Mouse (Mus musculus) spleen, postnatal 36 days (tissue): Measurements from ENCODE around the gene Rmdn3.

Experiments used
- DNase-seq, 2 experiments: peaks; one replicate each; pipeline ENCODE4 v3.0.0; 2022; ENCODE audit warnings: low spot score in 2 of 2, mixed read lengths in 1 of 2

The Rmdn3 gene

GRCm38 (mm10) chr2:119101552-119101951 lies 55.3 kb downstream of the Rmdn3 start:
- no peak for DNase-seq
